Mouse (Mus musculus) left cerebral cortex, postnatal 4 days (tissue): ENCODE results near the gene Irak4. TPM values are rescaled to one million over a fixed set of nuclear protein-coding genes. Genes with fewer than 3 reads are reported as not detected.

ENCODE experiments used
- DNase-seq: peaks from one replicate; pipeline ENCODE4 v3.0.0-alpha.2; 2022
- intact Hi-C: fragments of 180-260 bp; cut with DNase I; formaldehyde crosslinking; loops from one replicate; pipeline ENCODE4 v1.15.1; 2025
- total RNA-seq, 2 experiments: library from RNA; stranded (reverse); gene quantifications; 2 replicates each; pipeline ENCODE4 v1.2.3; 2021

Irak4 gene
- total RNA-seq, 2 experiments from 2014 or later: 1.5 to 1.8 TPM

GRCm38 (mm10) chr15:94557442-94557841, 14.0 kb downstream of the Irak4 start:
- peak; percentile 88 for DNase-seq
- intact Hi-C loops: loop anchor here (2.0 kb wide), 1 partner anchor 103 kb away; no protein-coding TSS in a partner anchor

GRCm38 (mm10) chr15:94558895-94559656, 15.6 kb downstream of the Irak4 start:
- intact Hi-C loops: no loop called here

GRCm38 (mm10) chr15:94564909-94565308, 21.5 kb downstream of the Irak4 start:
- no peak for DNase-seq
- intact Hi-C loops: no loop called here

More at GRCm38 (mm10) chr15:94558895-94559656, 15.6 kb downstream of the Irak4 start:
- no peak for DNase-seq

DNA sequence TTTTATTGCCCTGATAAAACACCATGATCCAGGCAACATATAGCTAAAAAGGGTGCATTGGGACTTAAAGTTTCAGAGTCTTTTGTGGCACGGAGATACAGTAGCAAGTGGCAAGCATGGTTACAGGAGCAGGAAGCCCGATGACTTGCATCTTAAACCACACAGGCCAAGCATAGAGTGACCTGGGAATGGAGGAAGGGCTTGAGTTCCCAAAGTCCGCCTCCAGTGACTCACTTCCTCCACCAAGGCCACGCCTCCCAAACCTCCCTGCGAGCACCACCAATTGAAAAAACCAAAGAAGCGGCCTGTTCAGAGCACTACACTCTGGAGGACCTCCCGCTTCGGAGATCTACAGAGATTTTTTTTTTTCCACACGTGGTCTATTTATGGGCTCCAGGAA, 22.4 kb downstream of the Irak4 start:
- no peak for DNase-seq
- intact Hi-C loops: no loop called here

DNA sequence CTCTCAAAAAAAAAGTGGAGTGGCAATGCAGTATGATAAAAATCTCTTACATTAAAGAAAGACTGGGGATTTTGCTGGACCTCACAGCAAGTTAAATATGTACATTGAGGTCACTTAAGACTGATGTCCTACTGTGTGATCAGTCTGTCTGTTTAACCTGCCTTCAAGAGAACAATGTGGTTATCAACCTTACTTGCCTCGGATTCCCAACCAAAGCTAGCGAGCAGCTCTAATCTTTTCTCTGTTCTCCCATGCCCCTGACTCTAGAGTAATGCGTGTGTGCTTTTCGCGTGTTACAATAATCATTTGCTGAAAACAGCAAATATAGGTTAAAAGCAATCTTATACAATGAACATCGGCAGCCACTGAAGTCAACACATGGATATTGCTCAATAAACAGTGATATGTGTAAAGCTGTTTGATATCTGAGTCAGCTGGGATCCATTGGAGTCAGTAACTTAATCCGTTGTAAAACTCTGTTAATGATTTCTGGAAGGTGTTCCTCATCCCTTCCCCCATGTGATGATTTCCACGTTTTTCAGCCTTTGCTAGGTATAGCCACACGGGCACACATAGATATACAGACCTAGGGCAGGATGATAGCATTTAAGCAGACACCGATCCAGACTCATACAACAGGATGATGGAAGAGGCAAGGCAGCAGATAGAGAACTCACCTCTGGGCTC, 25.2 kb downstream of the Irak4 start:
- intact Hi-C loops: no loop called here
- no peak for DNase-seq

- intact Hi-C loops: no loop called here
- peak; percentile 22 for DNase-seq
Measured at GRCm38 (mm10) chr15:94571501-94571900, 28.1 kb downstream of the Irak4 start.

DNA sequence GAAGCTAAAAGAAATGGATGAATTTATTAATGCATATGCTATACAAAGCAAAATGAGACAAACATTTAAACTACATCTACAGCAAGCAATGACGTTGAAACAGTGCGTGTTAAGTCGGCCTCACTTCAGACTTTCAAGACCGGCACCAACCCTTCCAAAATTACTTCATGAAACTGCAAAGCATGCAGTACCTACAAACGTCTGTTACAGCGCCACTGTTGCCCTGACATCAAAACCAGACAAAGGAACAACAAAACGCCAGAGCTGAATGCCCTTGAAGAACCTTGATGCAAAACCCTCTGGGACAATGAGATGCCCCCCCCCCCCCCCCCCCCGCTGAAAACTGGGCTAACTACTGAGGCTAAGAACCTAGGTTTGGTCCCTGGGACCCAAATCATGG, 29.3 kb downstream of the Irak4 start:
- intact Hi-C loops: no loop called here
- DNase-seq: no peak

DNA sequence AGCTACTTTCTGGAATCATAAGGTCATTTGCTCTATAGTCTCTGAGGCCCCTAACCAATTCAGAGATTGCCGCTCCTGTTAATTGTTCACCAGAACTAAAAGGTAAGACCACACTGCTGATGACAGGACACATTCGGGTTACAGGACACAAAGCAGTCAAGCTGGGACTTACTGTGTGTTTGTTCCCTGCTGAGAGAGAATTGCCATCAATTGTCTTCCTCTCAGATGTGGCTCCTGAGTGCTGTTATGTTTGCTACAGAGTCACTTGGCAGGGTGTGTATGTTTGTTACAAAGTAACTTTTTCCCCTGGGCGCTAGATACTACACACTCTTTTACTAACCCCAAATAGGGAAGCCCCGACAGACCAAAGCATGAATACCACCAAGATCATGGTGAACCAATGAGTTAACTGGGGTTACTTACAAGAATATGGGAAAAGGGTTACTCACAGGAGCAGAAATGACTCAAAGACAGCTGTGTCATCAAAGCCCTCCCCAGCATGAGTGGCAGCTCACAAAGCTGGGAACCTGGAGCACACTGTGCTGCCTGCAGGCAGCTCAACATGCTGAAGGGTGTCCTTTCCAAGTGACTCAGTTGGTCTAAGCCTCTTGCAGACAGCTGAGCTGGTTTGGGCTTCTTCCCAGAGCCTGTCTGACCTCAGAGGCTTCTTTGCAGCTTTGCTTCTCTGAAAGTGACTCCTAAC, 31.3 kb downstream of the Irak4 start:
- intact Hi-C loops: no loop called here

DNA sequence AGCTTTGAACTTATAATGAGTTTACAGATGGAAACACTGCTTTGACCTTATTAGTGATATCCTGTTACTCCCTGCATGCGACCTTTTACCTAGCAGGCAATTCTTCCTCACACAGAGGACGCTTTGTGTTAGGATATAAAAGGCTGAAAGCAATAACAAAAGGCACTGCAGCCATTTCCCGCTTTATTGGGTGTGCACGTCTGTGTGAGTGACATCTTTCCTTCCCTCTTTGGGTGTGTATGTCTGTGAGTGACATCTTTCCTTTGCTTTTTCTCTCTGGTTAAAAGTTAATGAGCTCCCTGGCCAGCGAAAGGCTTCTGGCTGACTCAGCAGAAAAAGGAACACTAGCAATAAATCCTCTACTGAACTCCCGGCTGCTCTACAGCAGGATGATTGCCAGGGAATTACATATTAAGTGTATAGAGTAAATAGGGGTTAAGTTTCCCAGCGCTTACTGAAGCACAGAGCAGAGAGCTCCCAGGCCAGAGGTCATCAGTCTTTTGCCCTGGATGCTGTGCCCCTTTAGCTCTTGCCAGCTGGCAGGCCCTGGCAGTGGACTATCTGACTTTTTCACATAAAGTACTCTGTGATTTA, 38.7 kb downstream of the Irak4 start:
- intact Hi-C loops: no loop called here
- no peak for DNase-seq

More for the DNA sequence above, 31.3 kb downstream of the Irak4 start:
- no peak for DNase-seq

GRCm38 (mm10) chr15:94583153-94583552, 39.7 kb downstream of the Irak4 start:
- no peak for DNase-seq
- intact Hi-C loops: no loop called here

DNA sequence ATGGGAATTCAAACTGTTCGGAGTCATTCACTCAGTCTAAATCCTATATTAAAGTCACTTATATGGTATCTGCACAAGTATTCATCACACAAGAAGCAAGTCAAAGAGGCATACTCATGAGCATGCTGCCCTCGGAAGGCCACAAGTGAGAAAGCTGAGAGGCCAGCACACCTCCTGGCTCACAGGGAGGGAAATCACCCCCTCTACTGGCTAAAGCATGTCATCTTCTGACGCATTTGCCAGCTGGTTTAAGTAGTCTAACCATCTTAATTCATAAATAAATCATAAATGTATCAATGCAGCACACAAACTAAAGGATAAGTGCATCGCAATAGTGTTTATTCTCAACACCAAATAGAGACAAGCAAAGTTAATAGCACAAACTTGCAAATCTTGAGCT, 41.3 kb downstream of the Irak4 start:
- DNase-seq: no peak
- intact Hi-C loops: no loop called here

GRCm38 (mm10) chr15:94587826-94588715, 44.6 kb downstream of the Irak4 start:
- intact Hi-C loops: no loop called here
- DNase-seq: no peak

GRCm38 (mm10) chr15:94589219-94590075, 46.0 kb downstream of the Irak4 start, which contains the start of gene Twf1:
Gene Twf1, minus strand, starts transcription at chr15:94589889.
- intact Hi-C loops: no loop called here
- DNase-seq: peak; percentile 99

GRCm38 (mm10) chr15:94590083-94590482, 46.6 kb downstream of the Irak4 start:
- intact Hi-C loops: no loop called here

DNA sequence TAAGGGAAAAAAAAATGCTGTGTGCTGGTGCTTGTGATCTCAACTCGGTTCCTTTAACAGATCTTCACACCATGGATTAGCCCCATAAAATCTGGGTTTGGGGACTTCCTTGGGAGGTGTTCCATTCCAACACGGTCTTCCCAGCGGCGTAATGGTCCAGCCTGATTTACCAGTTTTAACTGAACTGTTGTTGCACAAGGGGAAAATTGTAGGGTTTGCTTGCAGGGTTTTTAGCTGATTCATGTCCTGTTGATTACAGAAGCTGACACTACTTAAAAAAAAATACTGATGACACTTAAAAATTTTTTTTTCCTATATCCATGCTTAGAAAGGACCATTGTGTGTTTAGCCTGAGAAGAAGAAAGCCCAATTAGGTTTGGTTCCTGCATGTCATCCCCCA, 47.9 kb downstream of the Irak4 start:
- intact Hi-C loops: no loop called here

More at GRCm38 (mm10) chr15:94590083-94590482, 46.6 kb downstream of the Irak4 start:
- DNase-seq: no peak

GRCm38 (mm10) chr15:94593586-94593985, 50.1 kb downstream of the Irak4 start:
- intact Hi-C loops: no loop called here
- DNase-seq: no peak

More for the DNA sequence above, 47.9 kb downstream of the Irak4 start:
- DNase-seq: no peak

DNA sequence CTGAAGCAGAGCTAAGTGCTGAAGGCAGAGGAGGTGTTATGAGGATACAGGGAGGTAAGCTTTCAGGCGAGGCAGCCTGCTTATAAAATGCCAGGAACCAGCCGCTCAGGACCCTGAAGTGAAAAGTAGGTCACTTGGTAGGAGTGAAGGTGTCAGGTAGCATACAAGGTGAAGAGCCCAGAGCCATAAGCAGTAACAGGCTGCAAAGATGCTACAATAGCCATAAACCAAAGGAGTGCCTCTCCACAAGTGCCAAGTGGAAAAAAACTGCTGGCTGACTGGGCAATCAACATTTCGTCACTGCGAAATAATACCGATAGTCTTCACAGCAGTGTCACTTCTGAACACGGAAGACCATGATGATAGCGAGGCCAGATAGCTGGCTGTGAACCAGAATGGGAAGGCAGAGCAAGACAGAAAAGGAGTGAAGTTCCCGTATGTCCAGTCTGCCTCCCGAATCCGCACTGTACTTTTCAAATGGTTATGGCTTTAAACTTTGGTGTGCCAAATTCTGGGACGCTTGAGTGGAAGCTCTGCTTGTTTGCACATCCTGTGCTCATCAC, 56.8 kb downstream of the Irak4 start:
- no peak for DNase-seq
- intact Hi-C loops: no loop called here

DNA sequence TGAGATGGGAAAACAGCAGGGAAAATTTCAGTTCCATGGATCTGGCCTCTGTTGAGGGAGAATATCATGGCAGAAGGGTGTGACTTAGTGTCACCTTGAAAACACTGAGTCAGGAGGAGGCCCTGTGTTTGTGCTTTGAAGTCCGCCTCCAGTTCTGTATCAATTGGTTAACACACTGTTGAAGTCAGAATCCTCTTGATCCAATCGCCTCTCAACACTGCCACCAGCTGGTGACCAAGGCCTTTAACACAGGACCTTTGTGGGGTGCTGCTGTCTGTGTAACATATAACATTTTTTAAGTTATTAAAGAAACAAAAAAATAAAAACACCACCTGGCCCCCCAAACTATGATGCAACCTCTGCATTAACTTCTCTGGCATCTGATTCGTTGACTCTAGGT, 57.9 kb downstream of the Irak4 start:
- DNase-seq: peak; percentile 54
- intact Hi-C loops: no loop called here

DNA sequence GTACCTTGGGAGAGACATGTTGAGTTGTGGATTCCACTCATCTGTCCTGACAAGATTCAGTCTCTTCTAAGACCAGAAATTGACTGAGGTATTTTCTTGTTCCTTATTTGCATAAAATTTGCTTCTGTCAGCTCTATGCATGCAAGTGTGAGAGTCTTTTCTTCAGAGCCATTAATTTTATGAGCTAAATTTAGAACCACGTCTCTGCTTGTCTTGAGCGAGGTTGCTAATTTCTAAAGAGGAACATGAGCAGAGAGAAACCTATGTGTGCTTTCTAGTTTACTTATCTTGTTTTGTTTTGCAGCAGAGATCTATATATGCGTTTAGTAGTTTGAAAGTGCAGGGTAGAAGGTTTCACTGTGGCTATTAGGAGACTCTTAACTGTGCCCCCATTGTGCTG, 59.0 kb downstream of the Irak4 start:
- DNase-seq: no peak
- intact Hi-C loops: no loop called here
